Mouse (Mus musculus) lung, postnatal 4 days (tissue): ENCODE data around the gene Hemgn.

ENCODE experiments used
- DNase-seq, 2 experiments: peaks; one replicate each; pipeline ENCODE4 v3.0.0; 2021

Hemgn gene

GRCm38 (mm10) chr4:46411489-46411888 is 1.8 kb downstream of the Hemgn start:
- DNase-seq: peak in 1 of 2 experiments; percentile 23

GRCm38 (mm10) chr4:46410677-46411076 is 2.6 kb downstream of the Hemgn start:
- DNase-seq: no peak

- no peak for DNase-seq
Observed at GRCm38 (mm10) chr4:46406966-46407703, 6.2 kb downstream of the Hemgn start.

- DNase-seq: no peak
Observed at GRCm38 (mm10) chr4:46404042-46404795, 9.1 kb downstream of the Hemgn start.

- DNase-seq: no peak
Observed at GRCm38 (mm10) chr4:46398839-46399238, 14.5 kb downstream of the Hemgn start.

GRCm38 (mm10) chr4:46395736-46396135 is 17.6 kb downstream of the Hemgn start:
- peak in 1 of 2 experiments; percentile 9 for DNase-seq

- peak in 1 of 2 experiments; percentile 2 for DNase-seq
Observed at GRCm38 (mm10) chr4:46394388-46394787, 18.9 kb downstream of the Hemgn start.

- peak; percentile 76 to 90 for DNase-seq
Observed at GRCm38 (mm10) chr4:46390390-46390970, 22.8 kb downstream of the Hemgn start.

GRCm38 (mm10) chr4:46389612-46390341 is 23.5 kb downstream of the Hemgn start:
- peak; percentile 32 to 50 for DNase-seq

- DNase-seq: peak; percentile 96
Observed at GRCm38 (mm10) chr4:46389013-46389611, 24.2 kb downstream of the Hemgn start, which contains the start of gene Trmo. Gene Trmo (minus strand): TSS chr4:46389437.

GRCm38 (mm10) chr4:46388556-46388955 is 24.8 kb downstream of the Hemgn start:
- DNase-seq: no peak

GRCm38 (mm10) chr4:46374869-46375368 is 38.4 kb downstream of the Hemgn start:
- DNase-seq: peak; percentile 82 to 87

GRCm38 (mm10) chr4:46374455-46374854 is 38.9 kb downstream of the Hemgn start:
- peak in 1 of 2 experiments; percentile 39 for DNase-seq

GRCm38 (mm10) chr4:46371030-46371429 is 42.3 kb downstream of the Hemgn start:
- DNase-seq: peak; percentile 72 to 85

GRCm38 (mm10) chr4:46370406-46370805 is 42.9 kb downstream of the Hemgn start:
- DNase-seq: peak in 1 of 2 experiments; percentile 38

- DNase-seq: no peak
Observed at GRCm38 (mm10) chr4:46369070-46369469, 44.2 kb downstream of the Hemgn start.

GRCm38 (mm10) chr4:46367487-46367959 is 45.8 kb downstream of the Hemgn start:
- DNase-seq: no peak

GRCm38 (mm10) chr4:46364360-46364759 is 48.9 kb downstream of the Hemgn start:
- no peak for DNase-seq

- no peak for DNase-seq
Observed at GRCm38 (mm10) chr4:46361258-46361657, 52.0 kb downstream of the Hemgn start.

GRCm38 (mm10) chr4:46359539-46360253 is 53.6 kb downstream of the Hemgn start:
- no peak for DNase-seq
